Mouse (Mus musculus) erythroblast, embryonic 14.5 days (primary cell): Measurements from ENCODE around the gene Grid1.

Experiments used
- GATA1 ChIP-seq: IDR thresholded peaks from 2 replicates; pipeline ENCODE4 v1.6.1; 2012; ENCODE audit warnings: low read length, inconsistent platforms, mixed read lengths
- TAL1 ChIP-seq: IDR thresholded peaks from 3 replicates; pipeline ENCODE4 v1.6.1; 2012; ENCODE audit warnings: low read length, inconsistent platforms, mixed read lengths

DNA sequence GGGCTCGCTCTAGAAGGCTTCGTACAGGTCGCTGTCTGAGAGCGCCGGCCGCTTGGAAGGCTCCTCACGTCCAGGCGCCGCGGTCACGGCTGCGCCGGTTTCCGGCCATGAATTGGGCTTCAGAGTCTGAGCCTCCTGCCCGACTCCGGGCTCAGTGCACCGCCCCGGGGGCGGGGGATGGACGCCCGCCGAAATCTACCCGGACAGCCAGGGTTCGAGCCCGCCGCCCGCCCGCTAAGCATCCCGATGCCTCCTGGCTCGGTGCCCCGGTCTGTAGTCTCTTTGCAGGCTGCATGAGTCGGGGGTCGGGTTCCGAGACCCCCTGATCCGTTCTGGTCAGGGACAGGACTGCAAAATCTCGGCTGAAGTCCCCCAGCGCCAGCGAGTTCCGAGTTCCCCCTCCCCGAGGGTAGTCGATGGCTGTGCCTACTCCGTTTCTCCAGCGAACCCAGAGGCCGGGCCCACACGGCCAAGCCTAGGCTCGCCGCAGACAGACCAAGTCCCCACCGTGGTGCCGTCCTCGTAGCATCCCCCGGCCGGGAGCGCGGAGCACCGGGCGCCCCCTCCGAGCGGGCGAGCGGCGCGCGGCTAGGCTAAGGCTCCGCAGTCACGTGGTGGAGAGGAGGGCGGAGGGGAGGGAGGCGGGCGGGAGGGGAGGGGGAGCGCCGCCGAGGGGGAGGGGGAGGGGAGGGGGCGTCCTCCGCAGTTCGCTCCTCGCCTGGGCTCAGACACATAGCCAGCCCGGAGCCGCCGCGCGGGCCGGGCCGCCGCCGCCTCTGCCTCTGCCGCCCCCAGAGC lies 588 bp upstream of the Grid1 start:
- no peak for TF ChIP-seq GATA1
- no peak for TF ChIP-seq TAL1
